Mouse (Mus musculus) heart, adult 2 months (tissue): ENCODE measurements around the gene Gm49776. TPM values are rescaled to one million over a fixed set of nuclear protein-coding genes. Genes with fewer than 3 reads are reported as not detected.

Experiments
- DNase-seq, 2 experiments: peaks; one replicate each; pipeline ENCODE4 v3.0.0; 2021
- H3K27ac ChIP-seq: fragments of 200-600 bp; 2 replicates; pipeline ENCODE4 v1.8.1; 2022
- H3K27me3 ChIP-seq: fragments of 200-500 bp; 2 replicates; pipeline ENCODE4 v1.6.1; 2012; ENCODE audit warnings: mild to moderate bottlenecking, low read length, inconsistent platforms, mixed read lengths; ENCODE audit not compliant: control insufficient read depth, insufficient read depth
- H3K36me3 ChIP-seq: fragments of 200-500 bp; 2 replicates; pipeline ENCODE4 v1.6.1; 2012; ENCODE audit warnings: low read length, inconsistent platforms; ENCODE audit not compliant: control insufficient read depth, insufficient read depth
- H3K4me1 ChIP-seq: fragments of 200-500 bp; 2 replicates; pipeline ENCODE4 v1.6.1; 2011; ENCODE audit warnings: low read length; ENCODE audit not compliant: control insufficient read depth, insufficient read depth
- H3K4me3 ChIP-seq: fragments of 200-600 bp; 2 replicates; pipeline ENCODE4 v1.8.1; 2022
- H3K79me2 ChIP-seq: fragments of 200-500 bp; replicated peaks from 2 replicates; pipeline ENCODE4 v1.6.1; 2012; ENCODE audit warnings: mild to moderate bottlenecking, inconsistent platforms, low read length, moderate library complexity, mixed read lengths; ENCODE audit not compliant: control insufficient read depth, insufficient read depth
- H3K9ac ChIP-seq: fragments of 200-500 bp; 2 replicates; pipeline ENCODE4 v1.6.1; 2012; ENCODE audit warnings: low read depth, mild to moderate bottlenecking, control low read depth, inconsistent platforms, low read length, mixed read lengths
- CTCF ChIP-seq: fragments of 200-600 bp; IDR thresholded peaks from 2 replicates; pipeline ENCODE4 v1.8.1; 2022; ENCODE audit warnings: antibody characterized with exemption, mild to moderate bottlenecking, moderate library complexity
- EP300 ChIP-seq: fragments of 200-500 bp; IDR thresholded peaks from 2 replicates; pipeline ENCODE4 v1.6.1; 2011; ENCODE audit warnings: low read depth, low read length, control low read depth; ENCODE audit not compliant: insufficient read depth
- POLR2A ChIP-seq: fragments of 200-500 bp; IDR thresholded peaks from 2 replicates; pipeline ENCODE4 v1.6.1; 2011; ENCODE audit warnings: mild to moderate bottlenecking, low read depth, low read length, control low read depth; ENCODE audit not compliant: insufficient read depth
- WGBS: fragments of 180-500 bp; shearing (Covaris S2); methylation state at CpG from one replicate; pipeline ENCODE4 v1.1.7; 2018; 5-methylcytosine and 5-hydroxymethylcytosine counted together
- intact Hi-C: fragments of 180-260 bp; cut with DNase I; formaldehyde crosslinking; loops from one replicate; pipeline ENCODE4 v1.15.1; 2025
- polyA plus RNA-seq: library from polyadenylated mRNA; depleted of rRNA; stranded (reverse); fragments of >200 nt; gene quantifications from 2 replicates; pipeline ENCODE4 v1.2.3, GENCODE M21; 2012
- total RNA-seq, 2 experiments: library from RNA; stranded (reverse); gene quantifications; 2 replicates each; pipeline ENCODE4 v1.2.3; 2021

The Gm49776 gene
- total and polyA plus RNA-seq, 3 experiments: not detected

- intact Hi-C loops: no loop called here
- no peak for DNase-seq
- 82% methylated on average over 5 of the region's 5 CpGs for WGBS
- Histone ChIP-seq H3K27me3 (no peaks in the 10 kb centered on the region), H3K79me2 (no peaks in the 10 kb centered on the region), H3K4me3 (no peak overlapping the region), H3K36me3 (peaks cover 2% of the 10 kb centered on the region; the same call in 1 of the 2 replicates), H3K9ac (no peak overlapping the region), H3K4me1 (no peaks in the 10 kb centered on the region), H3K27ac (no peak overlapping the region)
- TF ChIP-seq EP300: no peak
- TF ChIP-seq CTCF: peak; percentile 60
Observed at GRCm38 (mm10) chr16:18268182-18268581, 10.1 kb upstream of the Gm49776 start.

GRCm38 (mm10) chr16:18265024-18265423 is 6.9 kb upstream of the Gm49776 start:
- intact Hi-C loops: no loop called here
- Histone ChIP-seq H3K27me3 (no peaks in the 10 kb centered on the region), H3K36me3 (peaks cover 2% of the 10 kb centered on the region; the same call in 1 of the 2 replicates), H3K4me3 (no peak overlapping the region), H3K9ac (no peak overlapping the region), H3K79me2 (no peaks in the 10 kb centered on the region), H3K27ac (no peak overlapping the region), H3K4me1 (no peaks in the 10 kb centered on the region)
- 77% methylated on average over 2 of the region's 2 CpGs for WGBS
- TF ChIP-seq CTCF (no peak), POLR2A (no peak), EP300 (no peak)
- no peak for DNase-seq

- H3K36me3 ChIP-seq: peaks cover 5% of the 10 kb centered on the region; the same call in 1 of the 2 replicates
- no peak overlapping the region for H3K27ac ChIP-seq
- WGBS: 71% methylated on average over 1 of the region's 1 CpGs
- H3K9ac ChIP-seq: no peak overlapping the region
- no peak overlapping the region for H3K4me3 ChIP-seq
- H3K4me1 ChIP-seq: peaks cover 5% of the 10 kb centered on the region
- H3K79me2 ChIP-seq: peaks cover 3% of the 10 kb centered on the region; the same call in 1 of the 2 replicates
- intact Hi-C loops: no loop called here
- H3K27me3 ChIP-seq: no peaks in the 10 kb centered on the region
- no peak for DNase-seq
- TF ChIP-seq CTCF (no peak), POLR2A (no peak), EP300 (no peak)
Observed at GRCm38 (mm10) chr16:18253866-18254265, 4.3 kb downstream of the Gm49776 start.

GRCm38 (mm10) chr16:18252736-18253135 is 5.4 kb downstream of the Gm49776 start:
- intact Hi-C loops: no loop called here
- Histone ChIP-seq H3K27me3 (no peaks in the 10 kb centered on the region), H3K36me3 (peaks cover 5% of the 10 kb centered on the region; the same call in 1 of the 2 replicates), H3K4me3 (no peak overlapping the region), H3K27ac (no peak overlapping the region), H3K79me2 (peaks cover 5% of the 10 kb centered on the region; the same call in 1 of the 2 replicates), H3K4me1 (peaks cover 5% of the 10 kb centered on the region), H3K9ac (no peak overlapping the region)
- TF ChIP-seq POLR2A: no peak
- TF ChIP-seq EP300: no peak
- no peak for TF ChIP-seq CTCF
- DNase-seq: no peak
- 81% methylated on average over 6 of the region's 6 CpGs for WGBS

GRCm38 (mm10) chr16:18250828-18251790 is 7.0 kb downstream of the Gm49776 start:
- DNase-seq: no peak
- Histone ChIP-seq H3K27ac (no peak overlapping the region), H3K4me3 (no peak overlapping the region), H3K27me3 (no peaks in the 10 kb centered on the region), H3K4me1 (peaks cover 5% of the 10 kb centered on the region), H3K79me2 (peaks cover 5% of the 10 kb centered on the region; the same call in 1 of the 2 replicates), H3K9ac (no peak overlapping the region), H3K36me3 (peaks cover 5% of the 10 kb centered on the region; the same call in 1 of the 2 replicates)
- whole genome bisulfite sequencing: 50% methylated on average over 10 of the region's 10 CpGs
- intact Hi-C loops: no loop called here
- TF ChIP-seq CTCF (no peak), EP300 (no peak), POLR2A (no peak)

GRCm38 (mm10) chr16:18250231-18250630 is 7.9 kb downstream of the Gm49776 start:
- TF ChIP-seq CTCF (no peak), POLR2A (no peak), EP300 (no peak)
- Histone ChIP-seq H3K36me3 (peaks cover 5% of the 10 kb centered on the region; the same call in 1 of the 2 replicates), H3K27me3 (no peaks in the 10 kb centered on the region), H3K27ac (no peak overlapping the region), H3K4me3 (no peak overlapping the region), H3K4me1 (peaks cover 5% of the 10 kb centered on the region), H3K9ac (no peak overlapping the region), H3K79me2 (peaks cover 5% of the 10 kb centered on the region)
- WGBS: 57% methylated on average over 4 of the region's 4 CpGs
- intact Hi-C loops: no loop called here
- no peak for DNase-seq
